Mouse (Mus musculus): ENCODE data around the gene Kdm2a.

- TF ChIP-seq POLR2A (IDR thresholded peaks at IDR 0.05; ENCODE audit: extremely low read depth, insufficient read depth, low read length) (no peak), CTCF (IDR thresholded peaks at IDR 0.05; ENCODE audit: extremely low read depth, insufficient read depth, low read length) (no peak)
Measured at GRCm38 (mm10) chr19:4283653-4284052, 114.4 kb downstream of the Kdm2a start.

All from cortical plate, adult 2 months (tissue).